Mouse (Mus musculus) brain, embryonic 18.5 days (tissue): Measurements from ENCODE around the gene Mettl11b.
"Not testable (repeated sequence)": the region's sequence is repeated elsewhere in the genome, so short reads cannot be mapped to it uniquely, and the experiment has no call there.

ENCODE experiments used
- DNase-seq: peaks from one replicate; pipeline ENCODE4 v3.0.0-alpha.2; 2012; ENCODE audit warnings: low read depth, low spot score

Gene Mettl11b

GRCm38 (mm10) chr1:163725106-163725759 lies at the start of gene Mettl11b:
Mettl11b (minus strand) TSS chr1:163725232.
- peak; percentile 22 for DNase-seq

- DNase-seq: no peak
Measured at GRCm38 (mm10) chr1:163757462-163758207, 32.6 kb upstream of the Mettl11b start.

- peak; percentile 30 for DNase-seq
Measured at GRCm38 (mm10) chr1:163751360-163751992, 26.4 kb upstream of the Mettl11b start.

- no peak for DNase-seq
Measured at GRCm38 (mm10) chr1:163737239-163737533, 12.2 kb upstream of the Mettl11b start.

GRCm38 (mm10) chr1:163736441-163737238 lies 11.6 kb upstream of the Mettl11b start:
- DNase-seq: no peak

- DNase-seq: not testable (repeated sequence)
Measured at GRCm38 (mm10) chr1:163731166-163731565, 6.1 kb upstream of the Mettl11b start.

GRCm38 (mm10) chr1:163723913-163724312 lies 1.1 kb downstream of the Mettl11b start:
- no peak for DNase-seq

- no peak for DNase-seq
Measured at GRCm38 (mm10) chr1:163708618-163709017, 16.4 kb downstream of the Mettl11b start.

GRCm38 (mm10) chr1:163700571-163700970 lies 24.5 kb downstream of the Mettl11b start:
- DNase-seq: no peak

GRCm38 (mm10) chr1:163699702-163700101 lies 25.3 kb downstream of the Mettl11b start:
- DNase-seq: no peak

GRCm38 (mm10) chr1:163691860-163692259 lies 33.2 kb downstream of the Mettl11b start:
- DNase-seq: no peak

- no peak for DNase-seq
Measured at GRCm38 (mm10) chr1:163682935-163683430, 42.0 kb downstream of the Mettl11b start.

GRCm38 (mm10) chr1:163682127-163682526 lies 42.9 kb downstream of the Mettl11b start:
- DNase-seq: no peak

- no peak for DNase-seq
Measured at GRCm38 (mm10) chr1:163672866-163673265, 52.2 kb downstream of the Mettl11b start.

GRCm38 (mm10) chr1:163671326-163671725 lies 53.7 kb downstream of the Mettl11b start:
- DNase-seq: no peak

GRCm38 (mm10) chr1:163670702-163671101 lies 54.3 kb downstream of the Mettl11b start:
- DNase-seq: no peak

- no peak for DNase-seq
Measured at GRCm38 (mm10) chr1:163669936-163670335, 55.1 kb downstream of the Mettl11b start.

- DNase-seq: no peak
Measured at GRCm38 (mm10) chr1:163662416-163662815, 62.6 kb downstream of the Mettl11b start.

GRCm38 (mm10) chr1:163658535-163658928 lies 66.5 kb downstream of the Mettl11b start:
- DNase-seq: no peak

- DNase-seq: no peak
Measured at GRCm38 (mm10) chr1:163657766-163658534, 67.1 kb downstream of the Mettl11b start.

- no peak for DNase-seq
Measured at GRCm38 (mm10) chr1:163657056-163657455, 68.0 kb downstream of the Mettl11b start.
